Mouse (Mus musculus) erythroblast, embryonic 14.5 days (primary cell): ENCODE results near the gene Atp13a3.

Source experiments
- GATA1 ChIP-seq: IDR thresholded peaks from 2 replicates; pipeline ENCODE4 v1.6.1; 2012; ENCODE audit warnings: low read length, inconsistent platforms, mixed read lengths
- TAL1 ChIP-seq: IDR thresholded peaks from 3 replicates; pipeline ENCODE4 v1.6.1; 2012; ENCODE audit warnings: low read length, inconsistent platforms, mixed read lengths

GRCm38 (mm10) chr16:30442451-30442850, 36.7 kb upstream of the Atp13a3 start:
- TF ChIP-seq GATA1: no peak
- TF ChIP-seq TAL1: no peak
